Mouse (Mus musculus) MEL (cell line): Measurements from ENCODE around the gene Gm609.

Experiments
- CTCF ChIP-seq, 3 experiments: IDR thresholded peaks in 2 of 3; conservative IDR thresholded peaks in 1 of 3; 2 replicates each; pipeline ENCODE4 v1.5.1; 2011 to 2012; ENCODE audit warnings: low read length in 3 of 3, low read depth in 2 of 3, mild to moderate bottlenecking in 2 of 3, improper control_type of control experiment in 1 of 3, inconsistent platforms in 1 of 3, mixed read lengths in 1 of 3, moderate library complexity in 1 of 3; ENCODE audit not compliant: control insufficient read depth in 1 of 3, insufficient read depth in 1 of 3, poor library complexity in 1 of 3, severe bottlenecking in 1 of 3
- EP300 ChIP-seq, 2 experiments: IDR thresholded peaks; 2 replicates each; pipeline ENCODE4 v1.6.1; 2011; ENCODE audit warnings: improper control_type of control experiment in 2 of 2, low read length in 2 of 2, low read depth in 1 of 2, mild to moderate bottlenecking in 1 of 2
- JUND ChIP-seq: IDR thresholded peaks from 2 replicates; pipeline ENCODE4 v1.6.1; 2011; ENCODE audit warnings: low read depth, mild to moderate bottlenecking, improper control_type of control experiment, low read length
- MAFK ChIP-seq: IDR thresholded peaks from 2 replicates; pipeline ENCODE4 v1.6.1; 2011; ENCODE audit warnings: low read depth, mild to moderate bottlenecking, low read length, improper control_type of control experiment, borderline replicate concordance
- USF1 ChIP-seq: IDR thresholded peaks from 2 replicates; pipeline ENCODE4 v1.6.1; 2014; ENCODE audit warnings: low read depth, mild to moderate bottlenecking, inconsistent platforms, low read length, improper control_type of control experiment, moderate library complexity

GRCm38 (mm10) chr16:45407645-45408400 is 84.9 kb downstream of the Gm609 start:
- TF ChIP-seq MAFK (no peak), CTCF (IDR thresholded peaks at IDR 0.05 in 2 of 3, conservative IDR thresholded peaks at IDR 0.05 in 1 of 3; ENCODE audit: control insufficient read depth in 1 of 3, insufficient read depth in 1 of 3, low read depth in 2 of 3, low read length in 3 of 3, poor library complexity in 1 of 3, severe bottlenecking in 1 of 3) (no peak), JUND (no peak), USF1 (no peak), EP300 (IDR thresholded peaks at IDR 0.05; ENCODE audit: low read depth in 1 of 2, low read length in 2 of 2) (no peak)
